Mouse (Mus musculus) E14TG2a.4 (cell line): ENCODE results near the gene Card10.

Source experiments
- H3K27me3 ChIP-seq: 2 replicates; pipeline ENCODE4 v1.6.1; 2014; ENCODE audit warnings: low read length, control low read depth; ENCODE audit not compliant: insufficient read depth
- H3K36me3 ChIP-seq: 2 replicates; pipeline ENCODE4 v1.6.1; 2014; ENCODE audit warnings: low read length, control low read depth; ENCODE audit not compliant: insufficient read depth
- H3K4me1 ChIP-seq: replicated peaks from 2 replicates; pipeline ENCODE4 v1.6.1; 2014; ENCODE audit warnings: low read depth, low read length, control low read depth
- H3K4me3 ChIP-seq: replicated peaks from 2 replicates; pipeline ENCODE4 v1.5.1; 2014; ENCODE audit warnings: mild to moderate bottlenecking, low read length
- H3K9me3 ChIP-seq: 2 replicates; pipeline ENCODE4 v1.6.1; 2014; ENCODE audit warnings: low read length, control low read depth
- CTCF ChIP-seq: conservative IDR thresholded peaks from 2 replicates; pipeline ENCODE4 v1.5.1; 2014; ENCODE audit warnings: low read length
- NANOG ChIP-seq: IDR thresholded peaks from 2 replicates; pipeline ENCODE4 v1.6.1; 2014; ENCODE audit warnings: borderline replicate concordance, low read length, mixed read lengths
- POU5F1 ChIP-seq: IDR thresholded peaks from 2 replicates; pipeline ENCODE4 v1.6.1; 2014; ENCODE audit warnings: low read length, borderline replicate concordance

The Card10 gene

GRCm38 (mm10) chr15:78839744-78840143 is 36.9 kb upstream of the Card10 start:
- no peaks in the 10 kb centered on the region for H3K36me3 ChIP-seq
- no peak overlapping the region for H3K4me3 ChIP-seq

DNA sequence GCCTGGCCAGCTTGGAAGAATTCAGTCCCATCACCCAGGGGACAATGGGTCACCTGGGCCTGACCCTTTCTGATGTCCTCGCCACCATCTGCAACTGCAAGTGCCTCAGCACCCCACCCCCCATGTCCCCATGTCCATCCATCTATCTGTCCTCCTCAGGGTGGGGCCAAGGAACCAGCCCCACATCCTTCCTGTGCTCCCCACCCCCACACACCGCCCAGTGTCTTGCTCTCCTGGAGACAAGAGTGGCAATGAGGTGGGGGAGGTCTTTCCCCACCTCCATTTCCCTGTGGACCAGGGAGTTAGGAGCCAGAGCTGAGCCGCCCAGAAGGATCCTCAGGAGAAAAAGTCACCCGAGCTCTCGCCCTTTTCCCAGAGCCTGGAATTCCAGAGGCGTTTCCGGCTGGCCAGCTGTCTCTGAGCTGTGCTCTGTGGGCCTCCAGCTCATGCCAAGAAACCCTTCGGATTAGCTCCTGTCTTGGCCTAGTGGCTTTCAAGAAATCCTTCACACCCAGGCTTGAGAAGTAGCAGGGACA is 33.3 kb upstream of the Card10 start:
- TF ChIP-seq POU5F1 = no peak
- no peak for TF ChIP-seq NANOG
- no peak for TF ChIP-seq CTCF
- no peaks in the 10 kb centered on the region for H3K36me3 ChIP-seq
- no peaks in the 10 kb centered on the region for H3K9me3 ChIP-seq
- no peak overlapping the region for H3K4me3 ChIP-seq
- peaks cover 65% of the 10 kb centered on the region for H3K4me1 ChIP-seq
- peaks cover 31% of the 10 kb centered on the region for H3K27me3 ChIP-seq

More at GRCm38 (mm10) chr15:78839744-78840143, 36.9 kb upstream of the Card10 start:
- Histone ChIP-seq H3K4me1 (peaks cover 56% of the 10 kb centered on the region), H3K27me3 (peaks cover 60% of the 10 kb centered on the region), H3K9me3 (no peaks in the 10 kb centered on the region)
- TF ChIP-seq CTCF (no peak), POU5F1 (no peak), NANOG (no peak)

DNA sequence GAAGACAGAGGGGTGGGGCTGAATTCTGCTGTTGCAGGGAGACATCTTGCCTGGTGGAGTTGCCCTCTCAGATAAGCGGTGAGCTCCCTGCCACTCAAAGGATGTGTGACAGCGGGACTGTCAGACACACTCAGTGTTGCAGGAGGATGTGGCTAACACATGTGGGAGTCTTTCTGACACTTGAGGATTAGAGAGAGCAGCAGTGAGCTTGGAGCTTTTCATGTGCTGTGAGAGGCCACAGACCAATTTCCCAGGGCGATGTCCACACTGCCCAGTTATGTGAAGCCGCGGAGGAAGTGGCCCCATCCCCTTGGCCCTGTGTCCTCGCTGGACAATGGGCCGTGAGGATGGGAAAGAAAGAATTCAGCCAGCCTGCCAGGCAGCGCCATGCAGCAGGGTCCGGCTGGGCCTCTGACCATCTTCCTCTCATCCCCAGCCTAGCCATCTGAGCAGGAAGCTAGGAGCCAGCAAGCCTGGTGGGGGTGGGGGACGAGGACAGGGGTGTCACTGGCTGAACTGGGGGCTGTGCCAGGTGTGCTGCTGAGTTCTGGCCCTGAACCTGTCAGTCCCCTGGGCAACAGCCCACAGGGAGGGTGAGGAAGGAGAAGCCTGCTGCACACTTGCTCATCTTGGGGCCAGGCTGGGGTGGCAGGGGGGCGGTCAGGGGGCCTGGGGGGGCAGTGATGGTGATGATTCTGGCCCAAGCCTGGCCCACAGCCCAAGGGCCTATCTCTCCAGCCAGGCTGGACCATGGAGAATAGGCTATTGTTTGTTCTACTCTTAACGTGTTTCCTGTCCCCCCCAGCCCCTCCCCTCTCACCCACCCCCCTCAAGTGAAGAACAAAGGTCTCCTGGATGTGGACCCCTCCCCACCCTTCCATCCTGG is 32.6 kb upstream of the Card10 start:
- H3K9me3 ChIP-seq = no peaks in the 10 kb centered on the region
- H3K4me1 ChIP-seq = peaks cover 64% of the 10 kb centered on the region

GRCm38 (mm10) chr15:78834233-78835005 is 31.6 kb upstream of the Card10 start:
- no peaks in the 10 kb centered on the region for H3K9me3 ChIP-seq
- H3K27me3 ChIP-seq = peaks cover 14% of the 10 kb centered on the region; the same call in 1 of the 2 replicates
- no peak for TF ChIP-seq CTCF
- no peaks in the 10 kb centered on the region for H3K36me3 ChIP-seq
- no peak overlapping the region for H3K4me3 ChIP-seq
- H3K4me1 ChIP-seq = peaks cover 54% of the 10 kb centered on the region

More for the DNA sequence above, 32.6 kb upstream of the Card10 start:
- H3K27me3 ChIP-seq = peaks cover 24% of the 10 kb centered on the region
- H3K36me3 ChIP-seq = no peaks in the 10 kb centered on the region
- no peak for TF ChIP-seq POU5F1
- no peak for TF ChIP-seq CTCF
- no peak for TF ChIP-seq NANOG
- H3K4me3 ChIP-seq = no peak overlapping the region

DNA sequence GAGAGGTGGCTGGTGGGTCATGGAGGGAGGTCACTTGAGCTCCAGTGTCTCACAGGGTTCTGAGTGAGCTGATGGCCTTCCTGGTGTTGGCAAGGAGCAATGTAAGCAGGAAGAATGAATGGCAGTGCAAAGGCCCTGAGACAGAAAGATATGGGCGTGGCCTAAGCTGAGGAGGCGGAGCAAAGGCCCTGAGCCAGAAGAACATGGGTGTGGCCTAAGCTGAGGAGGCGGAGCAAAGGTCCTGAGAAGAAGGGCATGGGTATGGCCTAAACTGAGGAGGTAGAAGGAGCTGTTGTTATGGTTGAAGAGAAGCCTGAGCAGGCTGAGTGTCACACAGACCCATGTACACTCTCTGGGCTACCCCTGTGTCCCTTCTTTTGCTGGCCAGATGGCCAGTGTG is 30.7 kb upstream of the Card10 start:
- Histone ChIP-seq H3K4me1 (peaks cover 53% of the 10 kb centered on the region), H3K27me3 (peaks cover 13% of the 10 kb centered on the region), H3K36me3 (no peaks in the 10 kb centered on the region), H3K9me3 (no peaks in the 10 kb centered on the region), H3K4me3 (no peak overlapping the region)
- TF ChIP-seq NANOG (no peak), POU5F1 (no peak), CTCF (no peak)

DNA sequence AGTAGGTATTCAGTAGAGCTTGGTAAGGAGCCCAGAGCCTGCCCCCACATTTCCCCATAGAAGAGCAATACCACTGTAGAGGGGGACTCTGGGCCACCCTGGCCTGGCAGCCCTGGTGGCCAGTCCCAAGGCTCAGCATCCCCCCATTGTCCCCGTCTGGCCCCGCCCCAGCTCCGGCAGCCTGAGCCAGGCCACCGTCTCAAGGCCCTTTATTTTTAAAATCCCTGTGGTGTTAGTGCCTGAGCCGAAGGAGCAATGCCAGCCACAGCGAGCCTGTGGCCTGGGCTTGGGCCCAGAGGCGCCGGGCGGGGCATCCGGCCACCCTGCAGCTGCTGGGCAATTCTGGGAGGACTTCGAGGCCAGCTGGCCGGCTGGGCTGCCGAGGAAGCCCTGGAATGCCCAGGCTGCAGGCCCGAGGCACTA is 29.9 kb upstream of the Card10 start:
- no peak for TF ChIP-seq NANOG
- no peak for TF ChIP-seq POU5F1
- TF ChIP-seq CTCF = no peak
- Histone ChIP-seq H3K4me3 (0 out of 2 replicates have a peak overlapping the region, but pooled peaks have one; percentile 26), H3K27me3 (peaks cover 20% of the 10 kb centered on the region), H3K9me3 (no peaks in the 10 kb centered on the region), H3K36me3 (no peaks in the 10 kb centered on the region), H3K4me1 (peaks cover 62% of the 10 kb centered on the region)

DNA sequence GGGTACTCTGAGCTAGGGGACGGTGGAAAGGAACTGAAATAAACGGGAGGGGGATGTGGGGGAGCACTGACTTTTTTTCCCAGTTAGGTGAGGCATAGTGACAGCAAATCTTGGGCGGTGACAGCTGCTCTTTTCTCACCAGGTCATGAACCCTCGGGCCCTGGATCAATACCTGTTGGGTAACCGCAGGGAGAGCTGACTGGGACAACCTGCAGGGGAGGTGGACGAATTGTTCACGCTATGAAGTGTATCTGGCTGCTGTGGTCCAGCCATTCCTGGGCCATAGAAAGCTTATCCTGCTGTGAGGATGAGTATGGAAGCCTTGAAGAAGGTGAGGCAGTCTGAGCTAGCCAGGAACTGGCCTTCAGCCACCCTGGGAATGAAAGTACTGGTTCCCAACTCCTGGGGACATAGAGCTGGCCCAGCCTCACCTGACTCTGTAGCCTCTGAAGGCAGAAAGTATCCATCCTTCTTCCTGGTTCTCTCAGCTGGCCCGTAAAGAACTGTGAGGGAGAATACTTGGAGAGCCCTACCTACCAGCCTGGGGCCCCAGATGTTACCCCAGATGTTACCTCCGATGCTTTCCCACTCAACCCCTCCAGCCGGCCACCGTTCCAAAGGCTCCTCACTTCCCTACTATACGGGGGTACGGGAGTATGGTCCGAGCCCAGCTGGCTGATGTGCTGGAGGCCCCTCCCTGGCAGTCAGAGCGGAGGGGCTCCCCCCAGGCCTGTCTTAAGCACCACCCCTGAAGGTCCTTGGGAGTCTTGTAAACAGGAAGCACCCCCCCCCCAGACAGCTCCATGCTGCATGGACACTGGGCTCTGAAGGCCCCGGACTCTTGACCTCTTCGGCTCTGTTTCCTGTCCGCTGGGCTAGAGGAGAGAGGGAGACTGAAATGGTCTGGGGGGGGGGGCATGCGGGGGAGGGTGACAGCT is 29.1 kb upstream of the Card10 start:
- no peaks in the 10 kb centered on the region for H3K9me3 ChIP-seq
- H3K4me3 ChIP-seq = no peak overlapping the region
- H3K36me3 ChIP-seq = no peaks in the 10 kb centered on the region
- peaks cover 28% of the 10 kb centered on the region for H3K27me3 ChIP-seq
- peaks cover 69% of the 10 kb centered on the region for H3K4me1 ChIP-seq
- TF ChIP-seq CTCF = no peak
- no peak for TF ChIP-seq NANOG
- TF ChIP-seq POU5F1 = no peak
